Comparison of ENCODE assay signal across 11 mouse cellular contexts in the genomic region with DNA sequence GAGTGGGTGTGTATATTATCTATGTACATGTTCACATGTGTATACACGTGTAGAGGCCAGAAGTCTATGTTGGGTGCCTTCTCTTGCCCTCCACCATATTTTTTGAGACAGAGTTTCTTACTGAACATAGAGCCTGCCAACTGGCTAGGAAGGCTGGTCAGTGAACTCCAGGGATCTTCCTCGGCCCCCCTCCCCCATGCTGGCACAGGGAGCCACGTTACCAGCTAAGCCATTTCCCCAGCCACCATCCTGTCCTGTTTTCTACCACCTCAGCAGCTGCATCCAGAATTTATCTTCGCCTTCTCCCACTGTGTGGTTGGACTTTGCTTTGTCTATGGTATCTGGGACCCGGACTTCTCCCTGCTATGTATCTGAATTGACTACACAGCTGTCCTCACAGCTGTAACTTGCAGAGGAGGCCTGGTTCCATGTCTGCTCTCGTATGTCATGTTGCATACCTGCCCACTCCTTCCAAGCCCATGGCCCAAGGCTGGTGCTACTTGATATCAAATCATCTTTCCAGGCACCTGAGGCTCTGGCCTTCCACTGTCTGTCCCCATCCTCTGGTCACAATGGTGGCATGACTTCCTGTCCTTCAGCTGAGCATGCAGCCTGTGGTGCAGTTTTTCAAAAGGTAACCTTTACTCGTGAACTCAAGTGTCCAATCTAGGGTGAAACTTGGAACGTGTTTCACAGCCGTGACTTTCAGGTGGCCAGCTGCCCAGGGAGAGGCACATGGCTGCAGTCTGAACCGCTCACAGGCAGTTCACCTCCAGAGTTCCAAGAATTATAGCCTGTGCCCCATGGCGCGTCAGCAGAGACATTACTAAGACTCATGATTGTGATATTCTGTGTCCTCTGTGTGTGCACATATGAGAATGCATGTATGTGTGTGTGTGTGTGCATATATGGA. TPM values are rescaled to one million over a fixed set of nuclear protein-coding genes. Genes with fewer than 3 reads are reported as not detected.
DNase-seq lines count a peak whose midpoint lies in the region; ATAC-seq and TF ChIP-seq lines count a peak whose summit lies in the region.
"Had no signal": no experiment of that assay in that cellular context is flagged by ENCODE, and none has a peak within 500 bp of the region (broad histone marks: within the 10 kb centered on the region; RNA-seq: fewer than 3 reads in every experiment).

No protein-coding gene starts in this region.

- intact Hi-C loops in heart, postnatal 10 days (cut with DNase I) = no loop called here

- TF ChIP-seq EP300 in liver, postnatal 0 days (IDR thresholded peaks at IDR 0.05; ENCODE audit: low read depth) = no peak

- H3K9me3 ChIP-seq in liver, postnatal 0 days (ENCODE audit: low read length) = no peaks in the 10 kb centered on the region
- H3K9me3 ChIP-seq in liver, embryonic 12.5 days (replicated peaks) = no peaks in the 10 kb centered on the region
- H3K9me3 ChIP-seq in kidney, embryonic 15.5 days (replicated peaks) = no peaks in the 10 kb centered on the region
- H3K9me3 ChIP-seq: neural tube, embryonic 12.5 days had no signal

- peak; percentile 40 for ATAC-seq in liver, postnatal 0 days
- ATAC-seq in liver, embryonic 12.5 days = no peak
- ATAC-seq in kidney, embryonic 15.5 days (replicated peaks; ENCODE audit: low FRiP score) = no peak
- ATAC-seq in erythroblast, adult 5-6 weeks (replicated peaks; ENCODE audit: low FRiP score, poor library complexity, severe bottlenecking) = no peak
- ATAC-seq: hindbrain, embryonic 16.5 days had no signal

- no peak overlapping the region for H3K9ac ChIP-seq in liver, postnatal 0 days (replicated peaks)
- no peak overlapping the region for H3K9ac ChIP-seq in liver, embryonic 12.5 days
- H3K9ac ChIP-seq in kidney, embryonic 15.5 days = no peak overlapping the region
- H3K9ac ChIP-seq: neural tube, embryonic 12.5 days had no signal

- H3K4me2 ChIP-seq in liver, postnatal 0 days (ENCODE audit: low read depth, low read length) = no peak overlapping the region
- no peak overlapping the region for H3K4me2 ChIP-seq in liver, embryonic 12.5 days
- no peak overlapping the region for H3K4me2 ChIP-seq in kidney, embryonic 15.5 days
- H3K4me2 ChIP-seq: neural tube, embryonic 12.5 days had no signal

- no peak overlapping the region for H3K4me3 ChIP-seq in liver, postnatal 0 days (ENCODE audit: low read depth, low read length)
- no peak overlapping the region for H3K4me3 ChIP-seq in liver, embryonic 12.5 days
- H3K4me3 ChIP-seq in kidney, embryonic 15.5 days (replicated peaks) = no peak overlapping the region
- H3K4me3 ChIP-seq: neural tube, embryonic 12.5 days had no signal

- WGBS in liver, postnatal 0 days (ENCODE audit: insufficient replicate concordance) = 60% methylated on average over 12 of the region's 12 CpGs
- WGBS in liver, embryonic 12.5 days (ENCODE audit: insufficient replicate concordance) = 68% methylated on average over 12 of the region's 12 CpGs
- WGBS in kidney, embryonic 15.5 days = 62% methylated on average over 12 of the region's 12 CpGs

- no peaks in the 10 kb centered on the region for H3K36me3 ChIP-seq in liver, postnatal 0 days (replicated peaks; ENCODE audit: insufficient read depth, low read length)
- no peaks in the 10 kb centered on the region for H3K36me3 ChIP-seq in liver, embryonic 12.5 days
- no peaks in the 10 kb centered on the region for H3K36me3 ChIP-seq in kidney, embryonic 15.5 days
- H3K36me3 ChIP-seq: neural tube, embryonic 12.5 days had no signal

- DNase-seq in liver, postnatal 0 days = no peak
- DNase-seq in heart, postnatal 10 days = peak; percentile 68 to 74
- DNase-seq in skeletal muscle tissue, adult 2 months (ENCODE audit: low read depth, low spot score) = peak; percentile 52
- no peak for DNase-seq in cerebellum, adult 18-20 months
- DNase-seq: cerebellum, adult 9-11 months; thymus, adult 2 months had no signal

- no peak for TF ChIP-seq CTCF in liver, postnatal 0 days (IDR thresholded peaks at IDR 0.05; ENCODE audit: low read depth)

- H3K4me1 ChIP-seq in liver, postnatal 0 days (ENCODE audit: insufficient read depth) = peaks cover 29% of the 10 kb centered on the region
- peaks cover 35% of the 10 kb centered on the region for H3K4me1 ChIP-seq in liver, embryonic 12.5 days
- H3K4me1 ChIP-seq in kidney, embryonic 15.5 days = peaks cover 79% of the 10 kb centered on the region

- H3K27ac ChIP-seq in liver, postnatal 0 days (ENCODE audit: low read depth) = peak overlapping the region; percentile 48
- H3K27ac ChIP-seq in liver, embryonic 12.5 days = no peak overlapping the region
- peak overlapping the region; percentile 69 for H3K27ac ChIP-seq in kidney, embryonic 15.5 days
- H3K27ac ChIP-seq: neural tube, embryonic 12.5 days had no signal

- no peaks in the 10 kb centered on the region for H3K27me3 ChIP-seq in liver, postnatal 0 days (ENCODE audit: insufficient read depth, low read length)
- no peaks in the 10 kb centered on the region for H3K27me3 ChIP-seq in liver, embryonic 12.5 days (replicated peaks)
- H3K27me3 ChIP-seq in kidney, embryonic 15.5 days = no peaks in the 10 kb centered on the region
- H3K27me3 ChIP-seq: neural tube, embryonic 12.5 days had no signal

RNA-seq across cellular contexts. Expression of a gene that starts 18.8 kb away (rescaled TPM):
- 4.9 and 5.9 TPM in 2 replicates for polyA plus RNA-seq in liver, postnatal 0 days (2015; fragmentation: Nextera tagmentation; extraction: Ambion mirVana)
- polyA plus RNA-seq in liver, embryonic 12.5 days (2016; fragmentation: Nextera tagmentation; extraction: Ambion mirVana) = 7.1 and 7.3 TPM in 2 replicates
- total RNA-seq in heart, postnatal 10 days (2021) = 10 to 100 TPM; 52.7 to 61.1 TPM
- polyA plus RNA-seq in kidney, embryonic 15.5 days (2015; fragmentation: Nextera tagmentation; extraction: Ambion mirVana) = 39.3 and 40.5 TPM in 2 replicates
- total RNA-seq in erythroblast, adult 5-6 weeks (2015; ENCODE audit: low replicate concordance) = 1.7 and 2.1 TPM in 2 replicates
- total RNA-seq in erythroblast, adult 5-6 weeks (2017; ENCODE audit: low replicate concordance) = 5.9 and 6.0 TPM in 2 replicates

Comparison
In these comparisons a context has a peak if more than half of its experiments do, and no peak if none do; other contexts are left out.
1. DNase-seq: peak in heart, postnatal 10 days (2 of 2) and skeletal muscle tissue, adult 2 months (single experiment); none in liver, postnatal 0 days (single experiment) and cerebellum, adult 18-20 months (0 of 2).